Mouse (Mus musculus) large intestine, adult 2 months (tissue): ENCODE results near the gene Ctf2. TPM values are rescaled to one million over a fixed set of nuclear protein-coding genes. Genes with fewer than 3 reads are reported as not detected.

Experiments used
- DNase-seq: peaks from one replicate; pipeline ENCODE4 v3.0.0-alpha.2; 2012; ENCODE audit warnings: low read depth, low spot score
- WGBS: fragments of 180-500 bp; shearing (Covaris S2); methylation state at CpG from one replicate; pipeline ENCODE4 v1.1.7; 2018; 5-methylcytosine and 5-hydroxymethylcytosine counted together
- polyA plus RNA-seq: library from polyadenylated mRNA; depleted of rRNA; stranded (reverse); fragments of >200 nt; gene quantifications from 2 replicates; pipeline ENCODE4 v1.2.3, GENCODE M21; 2012

Gene Ctf2
- polyA plus RNA-seq, 1 experiment: not detected

DNA sequence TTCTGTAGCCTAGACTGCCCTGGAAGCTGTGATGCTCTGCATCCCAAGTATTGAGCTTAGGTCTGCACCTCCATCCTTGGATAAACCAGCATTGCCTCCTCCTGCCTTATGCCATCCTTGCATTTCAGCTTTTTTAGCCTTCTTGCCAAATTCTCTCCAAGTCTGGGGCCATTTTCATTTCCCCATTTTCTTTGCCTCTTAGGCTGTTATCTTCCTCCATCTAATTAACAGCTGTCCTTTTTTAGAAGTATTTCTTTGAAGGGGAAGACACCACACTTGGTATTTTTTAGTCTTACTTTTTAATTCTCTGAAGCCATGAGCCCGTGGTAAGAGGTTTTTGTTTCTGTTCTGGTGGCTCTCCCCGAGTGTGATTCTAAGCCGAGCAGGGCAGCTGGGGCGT is 31.7 kb upstream of the Ctf2 start:
- WGBS: 85% methylated on average over 4 of the region's 4 CpGs
- DNase-seq: no peak

- WGBS: 11% methylated on average over 7 of the region's 7 CpGs
- no peak for DNase-seq
Measured at GRCm38 (mm10) chr7:127761026-127761425, 29.1 kb upstream of the Ctf2 start.

DNA sequence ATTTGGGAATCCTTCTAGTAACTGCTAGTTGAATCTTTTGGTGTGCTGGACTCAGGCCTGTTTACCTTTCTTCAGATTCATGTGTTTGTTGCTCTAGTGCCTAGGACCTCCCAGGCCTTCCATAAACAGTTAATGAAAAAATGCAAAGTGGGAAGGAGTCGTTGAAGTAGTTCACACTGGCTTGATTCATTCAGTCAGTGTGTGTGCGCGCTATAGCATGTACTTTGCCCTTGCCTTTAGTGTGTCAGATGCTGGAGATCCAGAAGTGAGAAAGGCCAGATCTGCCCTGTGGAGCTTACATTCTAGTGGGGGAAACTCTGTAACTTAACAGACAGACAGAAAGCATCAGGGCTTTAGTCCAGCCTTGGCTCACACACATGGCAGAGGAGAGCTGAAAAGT is 28.5 kb upstream of the Ctf2 start:
- 66% methylated on average over 3 of the region's 3 CpGs for WGBS
- no peak for DNase-seq

GRCm38 (mm10) chr7:127759716-127760115 is 27.8 kb upstream of the Ctf2 start:
- DNase-seq: no peak
- WGBS: 68% methylated on average over 6 of the region's 6 CpGs

GRCm38 (mm10) chr7:127753741-127754140 is 21.8 kb upstream of the Ctf2 start:
- no peak for DNase-seq
- 75% methylated on average over 7 of the region's 7 CpGs for WGBS

DNA sequence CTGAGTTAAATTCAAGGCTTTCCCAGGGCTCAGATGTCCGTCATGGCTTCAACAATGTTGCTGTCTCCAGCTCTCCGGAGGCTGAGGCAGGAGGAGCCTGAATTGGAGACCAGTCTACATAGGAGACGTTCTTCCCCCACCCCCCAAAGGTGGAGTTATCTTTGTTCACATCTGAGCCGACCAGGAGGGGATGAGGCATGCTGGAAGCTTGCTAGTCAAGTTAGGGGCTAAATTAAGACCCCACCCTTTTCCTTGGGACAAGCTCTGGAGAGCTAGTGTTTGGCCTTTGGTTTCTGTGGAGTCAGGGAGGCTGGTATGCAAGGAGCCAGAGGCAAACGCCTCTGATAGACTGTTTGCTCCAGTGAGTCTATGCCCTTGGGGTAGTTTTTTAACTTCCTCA is 21.2 kb upstream of the Ctf2 start:
- DNase-seq: no peak
- 61% methylated on average over 5 of the region's 5 CpGs for WGBS

GRCm38 (mm10) chr7:127752069-127752468 is 20.1 kb upstream of the Ctf2 start:
- no peak for DNase-seq
- whole genome bisulfite sequencing: 93% methylated on average over 27 of the region's 27 CpGs

GRCm38 (mm10) chr7:127751619-127752018 is 19.7 kb upstream of the Ctf2 start:
- WGBS: 92% methylated on average over 5 of the region's 5 CpGs
- no peak for DNase-seq

DNA sequence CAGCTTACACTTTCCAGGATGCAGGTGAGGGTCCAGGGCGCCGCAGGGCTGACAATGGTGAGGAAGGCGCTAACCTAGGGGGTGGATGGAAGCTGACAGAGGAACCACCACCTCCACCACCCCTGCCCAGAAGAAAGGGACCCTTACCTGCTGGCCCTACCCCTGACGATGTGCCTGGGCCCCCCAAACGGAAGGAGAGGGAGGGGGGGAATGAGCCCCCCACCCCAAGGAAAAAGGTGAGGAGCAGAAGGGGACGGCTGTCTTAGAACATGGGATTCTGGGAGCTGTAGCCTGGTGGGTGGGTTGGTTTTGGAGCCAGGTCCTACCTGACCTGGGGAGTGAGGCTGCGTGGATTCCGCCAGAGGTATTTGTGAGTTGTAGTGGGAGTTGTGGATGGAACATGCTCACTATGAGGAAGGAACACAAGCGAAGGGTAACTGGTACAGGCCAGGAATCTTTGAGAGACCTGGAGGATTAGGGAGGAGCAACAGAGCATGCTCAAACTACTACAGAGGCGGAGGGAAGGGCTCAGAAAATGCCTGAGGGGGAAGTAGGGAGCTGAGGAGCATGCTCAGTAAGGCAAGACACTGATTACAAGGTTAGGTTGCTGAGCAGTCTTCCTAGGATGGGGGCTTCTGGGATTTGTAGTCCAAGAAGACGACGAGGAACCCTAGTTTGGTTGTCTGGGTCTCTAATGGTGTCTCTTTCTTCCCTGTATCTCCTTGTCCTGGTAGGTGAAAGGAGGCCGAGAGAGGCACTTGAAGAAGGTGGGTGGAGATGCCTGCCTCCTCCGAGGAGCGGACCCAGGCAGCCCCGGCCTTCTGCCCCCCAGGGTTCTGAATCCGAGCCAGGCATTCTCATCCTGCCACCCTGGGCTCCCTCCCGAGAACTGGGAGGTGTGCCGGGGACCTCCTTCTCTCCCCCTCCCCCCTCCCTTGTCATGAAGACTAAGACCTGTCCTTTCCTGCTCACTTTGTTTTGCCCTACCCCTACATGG is 18.5 kb upstream of the Ctf2 start:
- 88% methylated on average over 19 of the region's 19 CpGs for WGBS
- no peak for DNase-seq

DNA sequence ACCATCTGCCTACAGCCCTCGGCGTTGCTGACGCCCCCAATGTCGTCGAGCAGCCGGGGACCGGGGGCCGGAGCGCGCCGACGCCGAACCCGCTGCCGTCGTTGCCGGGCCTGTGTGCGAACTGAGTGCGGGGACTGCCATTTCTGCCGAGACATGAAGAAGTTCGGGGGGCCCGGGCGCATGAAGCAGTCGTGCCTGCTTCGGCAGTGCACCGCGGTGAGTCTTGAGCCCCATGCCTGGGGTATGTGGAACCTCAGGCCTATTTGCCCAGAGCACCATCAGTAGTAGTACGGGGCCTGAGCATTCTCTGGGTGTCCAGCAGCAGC is 16.2 kb upstream of the Ctf2 start:
- WGBS: 93% methylated on average over 28 of the region's 28 CpGs
- no peak for DNase-seq

DNA sequence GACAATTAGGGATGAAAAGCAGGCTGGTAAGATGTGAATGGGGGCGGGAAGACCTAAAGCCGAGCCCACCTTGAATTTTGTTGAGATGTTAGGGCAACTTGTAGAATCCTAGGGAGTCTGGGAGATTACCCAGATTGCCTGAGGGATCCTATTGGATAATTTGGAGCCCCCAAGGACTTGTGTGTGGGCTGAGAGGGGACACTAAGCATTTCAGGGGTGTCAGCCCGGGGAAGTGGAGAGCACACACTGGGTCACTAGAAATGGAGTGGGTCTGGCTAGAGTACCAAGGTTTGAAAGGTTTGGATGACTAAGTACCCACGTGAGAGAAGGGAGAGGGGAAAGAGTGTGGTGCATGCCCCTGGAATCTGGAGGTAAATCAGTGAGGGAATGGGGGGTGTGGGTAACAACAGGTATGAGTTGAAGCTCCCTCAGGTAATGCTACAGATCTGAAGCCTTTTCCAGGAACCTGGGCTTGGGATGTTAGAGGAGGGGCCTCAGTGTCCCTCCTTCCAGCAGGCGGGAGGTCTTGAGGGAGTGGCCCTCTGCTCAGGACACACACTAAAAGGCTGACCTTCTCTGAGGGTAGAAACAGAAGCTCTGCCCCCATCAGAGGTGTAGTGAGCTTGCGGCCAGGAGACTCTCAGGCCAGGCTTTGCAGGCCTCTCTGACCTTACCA is 15.7 kb upstream of the Ctf2 start:
- no peak for DNase-seq
- WGBS: 69% methylated on average over 6 of the region's 6 CpGs

- 3% methylated on average over 55 of the region's 62 CpGs for WGBS
- no peak for DNase-seq
Measured at GRCm38 (mm10) chr7:127746494-127747491, 14.8 kb upstream of the Ctf2 start.

DNA sequence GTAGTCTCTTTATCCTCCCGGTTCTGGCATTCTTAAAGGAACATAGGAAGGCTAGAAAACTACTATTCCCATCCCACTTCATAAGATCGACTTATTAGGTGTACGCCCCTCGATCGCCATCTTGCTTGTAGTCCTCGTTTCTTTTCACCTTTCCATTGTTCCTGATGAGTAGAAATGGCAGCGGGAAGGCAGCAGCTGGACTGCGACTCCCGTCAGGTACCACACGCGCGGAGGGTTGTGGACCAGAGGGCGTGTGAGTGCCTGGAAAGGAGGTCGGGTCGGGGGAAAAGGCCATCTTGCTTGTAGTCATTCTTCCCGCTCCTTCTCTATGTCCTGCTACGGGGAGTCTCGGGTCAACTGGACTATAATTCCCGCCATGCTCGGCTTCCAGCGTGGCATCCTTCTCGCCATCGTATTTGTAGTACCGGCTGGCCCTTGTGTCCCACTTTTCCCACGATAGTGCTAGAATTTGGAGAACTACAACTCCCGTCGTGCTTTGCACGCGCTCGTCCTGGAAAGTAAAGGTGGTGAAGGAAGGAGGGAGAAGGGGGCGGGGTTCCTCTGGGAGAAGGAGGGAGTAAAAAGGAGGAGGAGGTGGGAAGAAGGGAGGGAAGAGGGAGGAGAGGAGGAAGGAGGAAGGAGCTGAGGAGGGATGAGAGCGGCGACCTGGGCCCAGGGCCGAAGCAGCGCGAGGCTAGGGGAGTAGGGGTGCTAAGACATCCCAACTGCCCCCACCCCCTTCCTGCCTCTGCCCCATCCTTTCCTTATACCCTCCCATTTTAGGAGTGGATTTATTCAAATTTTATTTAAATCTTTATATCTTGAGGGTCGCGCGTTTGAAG is 13.9 kb upstream of the Ctf2 start:
- peak; percentile 100 for DNase-seq
- 0% methylated on average over 39 of the region's 39 CpGs for WGBS

DNA sequence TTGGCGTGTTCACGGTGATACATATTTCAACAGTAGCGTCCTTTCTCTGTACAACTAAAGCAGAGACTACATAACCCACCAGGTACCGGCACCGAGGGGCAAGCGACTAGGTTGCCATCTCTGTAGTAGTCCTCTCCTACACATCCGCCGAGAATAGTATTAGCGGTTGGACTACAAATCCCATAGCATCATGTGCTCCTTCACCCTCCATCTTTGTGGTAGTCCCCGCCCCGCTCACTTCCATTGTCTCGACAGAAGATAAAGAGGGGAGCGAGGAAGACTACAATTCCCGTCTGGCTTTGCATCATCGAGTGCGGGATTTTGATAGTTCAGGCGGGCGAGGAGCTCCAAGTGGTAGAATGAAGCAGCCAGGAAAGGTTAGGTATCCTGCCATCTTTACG is 13.3 kb upstream of the Ctf2 start:
- WGBS: 1% methylated on average over 19 of the region's 19 CpGs
- DNase-seq: peak; percentile 96

DNA sequence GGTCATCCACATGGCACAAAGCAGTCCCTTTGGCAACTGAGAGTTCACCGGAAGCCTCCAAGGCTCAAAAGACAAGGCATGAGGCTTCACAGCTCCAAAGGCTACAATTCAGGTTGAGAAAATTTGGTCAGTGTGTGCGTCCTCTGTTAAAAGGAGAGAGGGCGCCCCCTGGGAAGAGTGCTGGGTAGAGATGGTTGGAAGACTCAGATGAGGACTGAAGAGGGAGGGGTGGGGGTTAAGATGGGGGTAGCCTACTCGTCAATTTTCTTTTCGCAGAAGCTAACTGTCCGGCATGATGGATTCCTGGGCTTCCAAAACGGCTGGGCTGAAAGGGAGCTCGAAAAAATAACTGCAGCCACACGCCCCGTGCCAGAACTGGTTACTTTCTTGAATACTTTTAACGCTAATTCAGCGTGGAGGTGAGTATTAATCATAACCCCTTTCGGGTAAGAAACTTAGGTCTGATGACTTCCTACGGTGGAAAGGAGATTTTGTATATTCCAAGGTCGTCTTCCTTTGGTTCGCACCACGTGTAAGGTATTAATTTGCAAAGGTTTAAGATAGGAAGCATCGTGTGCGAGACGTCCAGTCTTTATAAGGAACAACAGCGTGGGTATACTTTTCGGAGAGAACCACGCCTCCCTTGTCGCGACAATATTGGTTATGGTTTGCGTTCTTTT is 12.5 kb upstream of the Ctf2 start, which contains the start of gene Fbxl19:
TSS of gene Fbxl19 (plus strand) at position 178 of the 680 bp plus-strand sequence.
- DNase-seq: peak; percentile 55
- under 1% methylated on average over 26 of the region's 26 CpGs for WGBS

GRCm38 (mm10) chr7:127730170-127730569 is 1.8 kb downstream of the Ctf2 start:
- WGBS: 64% methylated on average over 4 of the region's 4 CpGs
- no peak for DNase-seq

- DNase-seq: no peak
- 77% methylated on average over 7 of the region's 7 CpGs for WGBS
Measured at GRCm38 (mm10) chr7:127727898-127728297, 4.1 kb downstream of the Ctf2 start.

GRCm38 (mm10) chr7:127725924-127726323 is 6.0 kb downstream of the Ctf2 start:
- 67% methylated on average over 6 of the region's 6 CpGs for WGBS
- no peak for DNase-seq
